Mouse (Mus musculus): ENCODE data around the gene Utp14a.

DNA sequence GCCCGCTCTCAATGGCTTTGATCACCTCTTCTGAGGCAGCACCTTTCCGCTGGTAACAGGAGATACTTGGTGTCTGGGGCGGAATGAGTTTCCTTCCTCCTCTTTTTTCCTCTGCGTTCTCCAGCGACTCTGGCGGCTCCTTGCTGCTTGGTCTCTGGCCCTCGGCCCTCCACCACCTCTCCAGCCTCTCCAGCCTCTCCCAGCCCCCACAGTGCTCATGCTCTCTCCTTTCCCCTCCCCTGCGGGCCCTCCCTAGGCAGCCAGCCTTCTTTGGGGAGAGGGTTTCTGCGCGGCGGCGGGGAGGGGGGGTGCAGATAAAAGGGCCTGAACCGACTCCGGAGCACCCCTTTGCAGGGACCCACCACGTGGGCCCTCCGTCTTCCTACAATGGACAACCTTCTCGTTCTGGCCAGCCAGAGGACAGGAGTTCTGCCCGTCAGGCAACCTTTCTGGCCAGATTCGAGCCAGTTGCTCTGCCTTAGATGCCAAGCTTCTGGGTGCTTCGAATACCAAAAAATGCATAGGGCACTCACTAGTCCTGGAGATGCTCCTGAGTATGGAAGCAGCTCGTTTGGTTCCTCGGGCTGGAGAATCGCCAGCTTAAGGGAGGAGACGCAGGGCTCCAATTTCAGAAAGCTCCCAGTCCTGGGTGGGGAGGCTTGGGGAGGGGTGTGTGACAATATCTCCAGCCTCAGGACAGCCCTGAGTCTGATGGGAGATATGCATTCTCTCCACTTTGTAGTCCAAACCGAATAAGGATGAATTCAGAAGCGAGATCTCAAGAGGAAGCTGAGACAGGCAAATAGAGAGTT lies 54.2 kb downstream of the Utp14a start:
- TF ChIP-seq EP300 (IDR thresholded peaks at IDR 0.05; ENCODE audit: low read depth in 1 of 2, low read length in 2 of 2) (no peak), NELFE (IDR thresholded peaks at IDR 0.05; ENCODE audit: low read depth, low read length) (no peak), MAX (IDR thresholded peaks at IDR 0.05; ENCODE audit: low read length) (no peak), MYB (IDR thresholded peaks at IDR 0.05; ENCODE audit: low read depth, low read length) (no peak)

Data from MEL (cell line).